Mouse (Mus musculus) CH12.LX (cell line): Measurements from ENCODE around the gene Trhr2. TPM values are rescaled to one million over a fixed set of nuclear protein-coding genes. Genes with fewer than 3 reads are reported as not detected.

ENCODE experiments used
- DNase-seq: peaks from one replicate; pipeline ENCODE4 v3.0.0-alpha.2; 2013; ENCODE audit errors: extremely low read depth
- H3K27ac ChIP-seq: 2 replicates; pipeline ENCODE4 v1.5.1; 2012; ENCODE audit warnings: low read depth, mild to moderate bottlenecking, control low read depth, moderate library complexity; ENCODE audit not compliant: insufficient read depth
- H3K27me3 ChIP-seq: replicated peaks from 2 replicates; pipeline ENCODE3; 2012; ENCODE audit warnings: inconsistent platforms
- H3K36me3 ChIP-seq, 2 experiments: replicated peaks in 1 of 2; 2 replicates each; pipeline versions ENCODE3 to v1.6.1; 2012; ENCODE audit warnings: inconsistent platforms in 1 of 2, low read length in 1 of 2, mild to moderate bottlenecking in 1 of 2, mixed read lengths in 1 of 2, moderate library complexity in 1 of 2; ENCODE audit not compliant: control insufficient read depth in 1 of 2, insufficient read depth in 1 of 2
- H3K4me1 ChIP-seq, 2 experiments: 2 replicates each; pipeline ENCODE4 v1.6.1; 2012; ENCODE audit warnings: inconsistent platforms in 1 of 2, moderate library complexity in 1 of 2; ENCODE audit not compliant: insufficient read depth in 2 of 2, control insufficient read depth in 1 of 2
- H3K4me2 ChIP-seq: 2 replicates; pipeline ENCODE4 v1.6.1; 2012; ENCODE audit warnings: low read depth, mild to moderate bottlenecking, control low read depth; ENCODE audit not compliant: poor library complexity, insufficient read depth, severe bottlenecking
- H3K4me3 ChIP-seq, 3 experiments: fragments of 150-350 bp in 1 of 3; sonication (generic) in 1 of 3; replicated peaks in 1 of 3; 2 replicates each; pipeline versions ENCODE3 to v1.5.1; 2011 to 2012; ENCODE audit warnings: low read depth in 2 of 3, low read length in 2 of 3, mild to moderate bottlenecking in 2 of 3, moderate library complexity in 2 of 3, control low read depth in 1 of 3, improper control_type of control experiment in 1 of 3, inconsistent platforms in 1 of 3, mixed read lengths in 1 of 3; ENCODE audit not compliant: poor library complexity in 1 of 3
- H3K79me2 ChIP-seq: replicated peaks from 2 replicates; pipeline ENCODE4 v1.6.1; 2012; ENCODE audit warnings: mild to moderate bottlenecking, moderate library complexity; ENCODE audit not compliant: control insufficient read depth, poor library complexity, insufficient read depth, severe bottlenecking; ENCODE audit errors: extremely low read depth
- H3K9ac ChIP-seq: 2 replicates; pipeline ENCODE4 v1.6.1; 2012; ENCODE audit warnings: low read depth, mild to moderate bottlenecking, control low read depth, moderate library complexity; ENCODE audit not compliant: insufficient read depth
- H3K9me3 ChIP-seq: replicated peaks from 2 replicates; pipeline ENCODE3; 2012; ENCODE audit warnings: low read length, inconsistent platforms, mixed read lengths
- BHLHE40 ChIP-seq: IDR thresholded peaks from 2 replicates; pipeline ENCODE4 v1.6.1; 2011; ENCODE audit warnings: mild to moderate bottlenecking, low read depth, low read length, improper control_type of control experiment
- CHD1 ChIP-seq: IDR thresholded peaks from 2 replicates; pipeline ENCODE4 v1.6.1; 2012; ENCODE audit warnings: low read depth, low read length, improper control_type of control experiment, inconsistent platforms
- CHD2 ChIP-seq: IDR thresholded peaks from 2 replicates; pipeline ENCODE4 v1.6.1; 2011; ENCODE audit warnings: low read length, improper control_type of control experiment
- E2F4 ChIP-seq: IDR thresholded peaks from 2 replicates; pipeline ENCODE4 v1.6.1; 2011; ENCODE audit warnings: low read depth, low read length, improper control_type of control experiment; ENCODE audit not compliant: insufficient replicate concordance
- HCFC1 ChIP-seq: IDR thresholded peaks from 2 replicates; pipeline ENCODE4 v1.6.1; 2012; ENCODE audit warnings: low read depth, mild to moderate bottlenecking, inconsistent platforms, low read length, improper control_type of control experiment
- IRF4 ChIP-seq: IDR thresholded peaks from 2 replicates; pipeline ENCODE4 v1.6.1; 2014; ENCODE audit warnings: low read depth, mild to moderate bottlenecking, inconsistent platforms, low read length, improper control_type of control experiment
- JUN ChIP-seq: IDR thresholded peaks from 2 replicates; pipeline ENCODE4 v1.6.1; 2011; ENCODE audit warnings: low read depth, mild to moderate bottlenecking, low read length, improper control_type of control experiment, moderate library complexity; ENCODE audit not compliant: insufficient read depth
- KAT2A ChIP-seq: IDR thresholded peaks from 2 replicates; pipeline ENCODE4 v1.6.1; 2012; ENCODE audit warnings: low read length, improper control_type of control experiment, inconsistent platforms; ENCODE audit not compliant: insufficient replicate concordance
- MEF2A ChIP-seq: IDR thresholded peaks from 2 replicates; pipeline ENCODE4 v1.6.1; 2014; ENCODE audit warnings: low read depth, mild to moderate bottlenecking, inconsistent platforms, low read length, improper control_type of control experiment, borderline replicate concordance
- NELFE ChIP-seq: IDR thresholded peaks from 2 replicates; pipeline ENCODE4 v1.6.1; 2011; ENCODE audit warnings: low read depth, low read length, improper control_type of control experiment
- NRF1 ChIP-seq: IDR thresholded peaks from 2 replicates; pipeline ENCODE4 v1.6.1; 2014; ENCODE audit warnings: low read depth, mild to moderate bottlenecking, inconsistent platforms, low read length, improper control_type of control experiment, moderate library complexity
- PAX5 ChIP-seq: IDR thresholded peaks from 2 replicates; pipeline ENCODE4 v1.6.1; 2012; ENCODE audit warnings: low read length, inconsistent platforms, mixed read lengths
- POLR2A ChIP-seq: IDR thresholded peaks from 2 replicates; pipeline ENCODE4 v1.6.1; 2011; ENCODE audit warnings: low read depth, mild to moderate bottlenecking, improper control_type of control experiment, low read length
- POLR2AphosphoS2 ChIP-seq: IDR thresholded peaks from 2 replicates; pipeline ENCODE4 v1.6.1; 2011; ENCODE audit warnings: low read depth, low read length, improper control_type of control experiment
- RCOR1 ChIP-seq: conservative IDR thresholded peaks from 2 replicates; pipeline ENCODE4 v1.6.1; 2012; ENCODE audit warnings: low read depth, mild to moderate bottlenecking, inconsistent platforms, low read length, improper control_type of control experiment
- TBP ChIP-seq: conservative IDR thresholded peaks from 2 replicates; pipeline ENCODE4 v1.6.1; 2011; ENCODE audit warnings: low read depth, low read length, improper control_type of control experiment
- UBTF ChIP-seq: IDR thresholded peaks from 2 replicates; pipeline ENCODE4 v1.6.1; 2012; ENCODE audit warnings: low read depth, mild to moderate bottlenecking, inconsistent platforms, low read length, improper control_type of control experiment, moderate library complexity
- ZKSCAN1 ChIP-seq: IDR thresholded peaks from 2 replicates; pipeline ENCODE4 v1.6.1; 2012; ENCODE audit warnings: low read depth, inconsistent platforms, low read length, improper control_type of control experiment, borderline replicate concordance
- dilution Hi-C: fragments of 300-500 bp; cut with MboI; formaldehyde crosslinking; loops from 2 replicates; pipeline ENCODE4 v1.14.3; 2020; ENCODE audit warnings: low sequenced_read_pairs; ENCODE audit not compliant: extremely low pct_unique_long_range_greater_than_20kb, extremely low pct_ligation_motif_present
- in situ Hi-C: fragments of 300-500 bp; cut with MboI; formaldehyde crosslinking; loops from 3 replicates; pipeline ENCODE4 v1.14.3; 2019; ENCODE audit warnings: low sequenced_read_pairs, low pct_ligation_motif_present, low pct_unique_long_range_greater_than_20kb, mixed read lengths
- polyA plus RNA-seq: library from polyadenylated mRNA; unstranded; fragments of >175 nt; gene quantifications from 2 replicates; pipeline ENCODE4 v1.2.1, GENCODE M21; 2012; ENCODE audit warnings: low read depth; ENCODE audit not compliant: insufficient read length
- total RNA-seq, 2 experiments: library from RNA; depleted of rRNA; stranded (reverse); fragments of 300-350 nt in 1 of 2; fragments of >200 nt in 1 of 2; gene quantifications; 2 replicates each; pipeline ENCODE4 v1.2.3; 2012 to 2014

Gene Trhr2
- total and polyA plus RNA-seq, 3 experiments = 0.25 to 0.51 TPM; not detected in 1

GRCm38 (mm10) chr8:122322792-122323191 lies 37.8 kb downstream of the Trhr2 start:
- in situ Hi-C loops = no loop called here
- Histone ChIP-seq H3K27me3 (no peaks in the 10 kb centered on the region), H3K36me3 (peaks cover 28 to 96% of the 10 kb centered on the region in 2 experiments), H3K4me1 (peaks cover 8 to 33% of the 10 kb centered on the region in 2 experiments), H3K4me2 (no peak overlapping the region), H3K9me3 (no peaks in the 10 kb centered on the region), H3K79me2 (no peaks in the 10 kb centered on the region), H3K27ac (no peak overlapping the region), H3K4me3 (no peak overlapping the region), H3K9ac (no peak overlapping the region)
- TF ChIP-seq KAT2A (no peak), RCOR1 (no peak)
- DNase-seq = no peak
- dilution Hi-C loops = no loop called here

GRCm38 (mm10) chr8:122322126-122322525 lies 38.4 kb downstream of the Trhr2 start:
- no peak for TF ChIP-seq HCFC1
- Histone ChIP-seq H3K27ac (no peak overlapping the region), H3K9me3 (no peaks in the 10 kb centered on the region), H3K9ac (no peak overlapping the region), H3K4me3 (no peak overlapping the region), H3K4me2 (no peak overlapping the region), H3K27me3 (no peaks in the 10 kb centered on the region), H3K36me3 (peaks cover 33 to 97% of the 10 kb centered on the region in 2 experiments), H3K4me1 (peaks cover 14 to 40% of the 10 kb centered on the region in 2 experiments), H3K79me2 (no peaks in the 10 kb centered on the region)
- no peak for DNase-seq
- in situ Hi-C loops = no loop called here
- dilution Hi-C loops = no loop called here

GRCm38 (mm10) chr8:122321455-122321921 lies 39.1 kb downstream of the Trhr2 start:
- peaks cover 14 to 45% of the 10 kb centered on the region in 2 experiments for H3K4me1 ChIP-seq
- TF ChIP-seq IRF4 = no peak
- no peak for TF ChIP-seq TBP
- no peak for TF ChIP-seq NRF1
- TF ChIP-seq PAX5 = no peak
- TF ChIP-seq CHD1 = no peak
- TF ChIP-seq CHD2 = no peak
- TF ChIP-seq POLR2AphosphoS2 = no peak
- TF ChIP-seq BHLHE40 = no peak
- TF ChIP-seq MEF2A = no peak
- no peak for TF ChIP-seq JUN
- no peak for TF ChIP-seq ZKSCAN1
- TF ChIP-seq E2F4 = no peak
- TF ChIP-seq NELFE = no peak
- no peak for TF ChIP-seq POLR2A
- no peak for TF ChIP-seq UBTF
- H3K9ac ChIP-seq = no peak overlapping the region
- no peak for DNase-seq
- H3K4me3 ChIP-seq = no peak overlapping the region
- in situ Hi-C loops (no loop called here), dilution Hi-C loops (no loop called here)
- no peaks in the 10 kb centered on the region for H3K27me3 ChIP-seq
- H3K36me3 ChIP-seq = peaks cover 35 to 98% of the 10 kb centered on the region in 2 experiments
- no peaks in the 10 kb centered on the region for H3K79me2 ChIP-seq
- H3K27ac ChIP-seq = no peak overlapping the region
- H3K9me3 ChIP-seq = no peaks in the 10 kb centered on the region
- no peak overlapping the region for H3K4me2 ChIP-seq
